Mouse (Mus musculus) gastrocnemius, adult 18-20 months (tissue): ENCODE results near the gene Gm20388. TPM values are rescaled to one million over a fixed set of nuclear protein-coding genes. Genes with fewer than 3 reads are reported as not detected.

Experiments
- DNase-seq: peaks from one replicate; pipeline ENCODE4 v3.0.0; 2021; ENCODE audit warnings: low spot score
- total RNA-seq, 2 experiments: library from RNA; stranded (reverse); gene quantifications; 2 replicates each; pipeline ENCODE4 v1.2.3; 2021

Gm20388 gene
- total RNA-seq, 2 experiments from 2014 or later: 10.5 to 12.3 TPM

DNA sequence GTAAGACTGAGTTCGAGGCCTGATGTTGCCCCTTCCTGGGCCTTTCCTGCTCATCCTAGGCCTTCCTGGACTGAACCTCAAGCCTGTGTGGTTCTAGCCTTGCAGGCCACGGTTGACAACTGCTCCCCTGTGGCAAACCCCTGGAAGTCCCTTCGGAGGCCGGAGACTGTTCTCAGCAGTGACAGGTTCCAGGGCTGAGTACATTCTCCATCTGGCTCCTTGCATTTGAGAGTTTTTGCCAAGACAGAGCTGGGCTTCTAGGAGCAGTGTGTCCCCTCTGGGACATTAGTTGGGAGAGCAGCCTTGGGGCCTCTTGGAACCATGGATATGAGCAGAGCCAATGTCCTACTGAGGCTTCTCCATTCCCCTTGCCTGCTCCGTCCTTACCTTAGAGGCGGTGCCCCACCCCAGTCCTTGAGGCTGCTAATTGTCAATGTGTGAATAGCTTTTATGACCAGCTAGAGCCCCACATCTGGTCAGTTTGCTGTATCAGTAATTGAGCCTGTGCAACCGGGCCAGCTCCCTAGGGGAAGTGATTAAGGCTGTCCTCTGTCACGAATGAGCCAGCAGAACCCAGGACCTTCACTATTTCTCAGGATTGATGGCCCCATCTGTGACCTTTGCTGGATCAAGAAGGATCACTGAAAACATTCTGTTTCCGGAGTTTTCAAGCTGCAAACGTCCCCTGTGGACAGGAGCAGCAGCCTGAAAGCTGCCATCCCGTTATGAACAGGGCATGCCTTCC is 607.2 kb downstream of the Gm20388 start:
- DNase-seq: no peak

DNA sequence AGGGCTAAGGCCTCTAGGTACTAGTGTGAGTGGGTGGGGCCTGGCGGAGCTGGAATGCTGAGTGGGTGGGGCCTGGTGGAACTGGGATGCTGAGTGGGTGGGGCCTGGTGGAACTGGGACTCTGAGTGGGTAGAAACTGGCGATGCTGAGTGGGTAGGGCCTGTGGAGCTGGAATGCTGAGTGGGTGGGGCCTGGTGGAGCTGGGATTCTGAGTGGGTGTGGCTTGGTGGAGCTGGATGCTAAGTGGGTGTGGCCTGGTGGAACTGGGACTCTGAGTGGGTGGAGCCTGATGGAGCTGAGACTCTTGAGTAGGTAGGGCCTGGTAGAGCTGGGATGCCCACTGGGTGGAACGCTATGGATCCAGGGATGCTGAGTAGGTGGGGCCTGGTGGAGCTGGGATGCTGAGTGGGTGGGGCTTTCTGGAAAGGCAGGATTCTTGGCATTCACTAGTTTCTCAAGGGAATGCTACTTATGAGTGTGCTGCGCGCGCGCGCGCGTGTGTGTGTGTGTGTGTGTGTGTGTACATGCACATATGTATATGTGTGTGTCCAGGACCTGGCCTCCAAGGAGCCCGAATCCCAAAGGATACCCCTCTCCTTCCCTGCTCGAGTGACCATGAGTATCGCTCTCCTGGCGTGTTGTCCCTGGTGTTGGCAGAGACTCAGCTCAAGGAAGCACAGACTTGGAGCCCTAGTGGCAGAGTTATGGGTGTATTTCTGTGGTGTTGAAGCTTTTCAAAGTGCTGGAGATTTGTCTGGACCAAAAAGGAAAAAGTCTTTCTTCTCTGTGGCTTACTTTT is 608.3 kb downstream of the Gm20388 start:
- peak; percentile 67 for DNase-seq

DNA sequence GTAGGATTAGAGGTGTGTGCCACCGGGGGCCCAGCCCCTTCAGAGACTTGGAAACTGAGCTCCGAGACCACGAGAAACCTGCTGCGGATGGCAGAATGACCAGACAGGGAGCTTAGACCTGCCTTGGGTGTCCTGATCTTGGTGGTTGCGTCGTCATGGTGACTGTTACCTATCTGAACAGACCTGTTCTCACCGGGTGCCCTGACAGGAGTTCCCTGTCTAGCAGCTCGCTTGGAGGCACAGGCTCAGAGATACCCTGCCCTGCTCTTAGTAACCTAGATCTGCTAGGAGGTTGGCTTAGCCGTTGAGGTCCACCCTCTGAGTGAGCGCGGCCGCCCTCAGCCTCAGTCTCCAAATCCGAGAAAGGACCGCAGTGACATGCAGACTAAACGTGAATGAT is 609.6 kb downstream of the Gm20388 start:
- DNase-seq: no peak

DNA sequence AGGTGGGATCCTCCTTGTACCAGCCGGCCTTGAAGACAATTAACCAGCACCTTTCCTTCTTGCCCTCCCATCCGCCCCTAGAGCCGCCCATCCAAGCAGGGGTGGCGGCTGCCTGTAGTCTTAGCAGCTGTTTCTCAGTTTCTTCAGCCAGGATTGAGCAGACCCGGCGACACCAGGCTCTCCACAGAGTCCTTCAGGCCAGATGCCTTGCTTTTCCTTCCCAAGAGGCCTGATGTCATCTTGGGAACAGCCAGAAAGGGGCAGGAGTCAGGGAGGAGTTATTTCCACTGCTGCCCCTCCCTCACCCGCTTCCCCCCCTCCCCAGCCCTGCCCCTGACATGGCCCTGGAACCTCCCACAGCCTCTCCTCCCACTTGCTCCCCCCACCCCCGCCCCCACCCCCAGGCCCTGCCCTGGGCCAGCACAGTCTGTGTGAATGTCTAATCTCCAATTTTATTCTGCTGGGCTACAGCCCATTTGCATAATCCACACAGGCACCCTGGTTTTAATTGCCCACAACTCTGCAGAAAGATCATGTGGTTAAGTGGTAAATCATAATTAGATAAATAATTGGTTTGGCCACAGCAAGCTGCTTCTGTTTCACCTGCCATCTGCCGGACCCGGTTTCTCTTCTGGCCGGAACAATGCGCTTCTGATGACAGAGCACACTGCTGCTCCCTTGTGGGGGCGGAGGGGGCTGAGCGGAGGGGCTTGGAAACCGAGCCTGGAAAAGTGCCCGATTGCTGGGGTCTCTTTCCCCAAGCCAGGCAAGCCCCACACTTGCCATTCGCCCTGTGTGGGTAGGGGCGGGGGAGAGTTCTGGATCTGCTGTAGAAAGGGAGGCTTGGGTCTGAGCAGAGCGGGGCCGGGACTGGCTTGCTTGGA is 610.3 kb downstream of the Gm20388 start:
- peak; percentile 63 for DNase-seq

DNA sequence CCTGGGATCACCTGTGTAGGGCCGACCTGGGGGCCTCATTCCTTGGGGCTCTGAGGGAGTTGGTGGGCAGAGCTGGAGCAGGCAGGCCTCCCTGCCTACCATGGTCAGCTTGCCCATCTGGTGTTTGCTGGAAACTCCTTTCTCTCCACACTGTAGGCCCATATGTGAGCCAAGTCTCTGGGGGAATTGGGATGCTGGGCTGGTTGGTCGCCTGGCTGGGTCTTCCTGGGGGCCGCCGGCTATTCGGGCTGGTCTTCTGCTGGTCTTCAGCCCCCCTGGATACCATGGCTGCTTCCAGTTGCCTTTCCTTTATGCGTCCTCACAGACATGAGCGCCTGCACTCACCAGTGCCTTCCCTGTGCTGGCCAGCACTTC is 610.9 kb downstream of the Gm20388 start:
- no peak for DNase-seq

DNA sequence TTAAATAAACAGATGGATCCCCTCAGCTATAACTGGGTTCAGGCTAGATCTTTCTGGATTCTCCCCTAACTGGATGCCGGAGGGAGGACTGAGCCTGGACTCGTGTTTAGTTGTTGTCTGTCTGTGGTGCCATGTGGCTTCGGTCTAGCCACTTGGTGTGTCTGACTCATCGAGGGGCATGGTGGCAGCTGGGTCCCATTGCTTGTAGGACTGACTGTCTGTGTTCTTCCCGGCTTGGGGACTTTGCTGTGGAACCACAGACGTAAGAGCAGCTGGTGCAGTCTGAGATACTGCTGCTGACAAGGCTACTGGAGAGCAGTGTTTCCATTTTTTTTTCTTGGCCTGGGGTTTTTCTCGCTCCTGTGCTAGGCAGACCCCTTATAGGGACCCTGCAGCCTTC is 613.0 kb downstream of the Gm20388 start:
- no peak for DNase-seq

DNA sequence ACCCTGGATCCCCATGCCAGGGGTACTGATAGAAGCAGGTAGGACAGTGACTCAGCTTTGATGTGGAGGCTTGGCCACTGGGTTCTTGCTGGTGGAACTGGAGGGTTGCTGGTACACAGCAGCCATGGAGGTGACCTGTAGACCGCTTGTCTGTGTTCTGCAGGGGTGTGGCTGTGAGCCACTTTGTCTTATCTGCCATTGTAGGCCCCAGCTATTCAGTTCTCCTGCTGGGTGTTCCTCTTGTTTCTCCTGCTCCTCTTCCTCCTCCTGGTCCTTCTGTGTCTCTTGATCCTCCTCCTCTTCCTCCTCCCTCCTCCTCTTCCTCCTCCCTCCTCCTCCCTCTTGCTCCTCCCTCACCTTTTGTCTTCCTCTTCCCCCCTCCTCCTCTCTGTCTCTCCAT is 614.5 kb downstream of the Gm20388 start:
- no peak for DNase-seq

DNA sequence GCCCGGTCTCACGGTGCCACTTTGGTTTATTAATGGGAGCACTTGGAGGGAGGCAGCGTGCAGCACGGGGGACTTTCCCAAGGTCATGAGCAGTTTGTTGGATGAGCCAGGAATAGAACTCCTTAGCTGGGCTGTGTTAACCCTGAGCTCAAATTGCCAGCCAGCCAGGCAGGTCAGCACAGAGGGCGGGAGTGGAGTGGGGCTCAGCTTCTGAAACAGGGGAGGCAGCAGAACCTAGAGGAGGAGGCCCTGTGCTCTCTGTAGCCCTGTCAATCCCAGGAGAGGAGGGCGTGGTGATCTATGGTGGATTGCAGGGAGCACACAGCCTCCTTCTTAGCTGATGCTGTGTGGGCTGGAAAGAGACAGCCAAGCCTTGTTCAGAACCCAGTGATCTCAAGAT is 615.2 kb downstream of the Gm20388 start:
- peak; percentile 71 for DNase-seq

DNA sequence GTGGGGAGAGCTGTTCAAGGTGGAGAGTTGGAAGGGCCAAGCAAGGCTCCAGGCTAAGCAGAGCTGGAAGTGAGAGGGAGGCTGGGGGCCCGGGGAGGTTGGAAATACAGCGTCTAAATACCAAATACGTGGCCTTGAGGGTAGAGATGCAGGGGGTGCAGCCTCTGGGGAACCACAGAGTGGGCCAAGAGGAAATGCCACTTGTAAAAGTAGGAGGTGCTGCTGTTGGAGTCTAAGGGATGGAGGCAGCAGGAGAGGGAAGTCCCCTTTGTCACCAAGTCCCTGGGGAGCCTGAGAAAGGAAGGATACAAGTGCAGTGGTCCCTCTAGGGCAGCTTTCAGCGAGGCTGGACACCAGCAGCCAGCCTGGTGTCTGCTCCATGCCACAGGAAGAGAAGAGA is 615.9 kb downstream of the Gm20388 start:
- no peak for DNase-seq

DNA sequence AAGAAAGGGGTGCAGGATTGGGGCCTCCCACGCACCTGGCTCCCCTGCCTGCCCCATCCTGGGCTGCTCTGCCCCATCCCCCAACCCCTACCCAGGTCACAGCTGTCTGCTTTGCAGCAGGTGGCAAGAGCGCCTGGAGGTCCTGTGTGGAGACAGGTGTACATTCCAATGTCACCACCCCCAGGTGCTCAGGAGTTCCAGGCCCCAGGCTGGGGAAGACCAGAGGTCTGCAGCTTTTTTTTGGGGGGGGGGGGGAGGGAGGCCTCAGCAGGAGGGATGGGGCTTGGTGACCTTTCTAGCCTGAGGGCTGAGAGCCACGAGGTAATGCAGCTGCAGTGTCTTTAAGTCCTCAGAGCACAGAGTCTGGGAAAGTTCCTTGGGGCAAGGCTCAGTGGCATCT is 617.7 kb downstream of the Gm20388 start:
- DNase-seq: no peak

DNA sequence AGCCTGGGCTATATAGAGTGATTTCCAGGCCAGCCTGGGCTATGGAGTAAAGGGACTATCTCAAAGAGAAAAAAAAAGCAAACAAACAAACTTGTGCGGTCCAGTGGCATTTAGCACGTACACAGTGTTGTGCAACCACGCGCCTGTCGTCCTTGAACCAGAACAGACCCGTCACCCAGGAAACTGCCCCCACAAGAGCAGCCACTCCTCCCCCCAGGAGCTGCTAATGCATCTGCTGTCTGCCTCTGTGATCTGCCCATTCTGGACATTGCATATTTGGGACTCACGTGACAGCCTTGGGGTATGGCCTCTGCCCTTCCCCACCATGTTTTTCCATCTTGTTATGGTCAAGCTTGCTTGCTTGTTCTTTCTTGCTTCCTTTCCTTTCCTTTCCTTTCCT is 618.6 kb downstream of the Gm20388 start:
- no peak for DNase-seq

DNA sequence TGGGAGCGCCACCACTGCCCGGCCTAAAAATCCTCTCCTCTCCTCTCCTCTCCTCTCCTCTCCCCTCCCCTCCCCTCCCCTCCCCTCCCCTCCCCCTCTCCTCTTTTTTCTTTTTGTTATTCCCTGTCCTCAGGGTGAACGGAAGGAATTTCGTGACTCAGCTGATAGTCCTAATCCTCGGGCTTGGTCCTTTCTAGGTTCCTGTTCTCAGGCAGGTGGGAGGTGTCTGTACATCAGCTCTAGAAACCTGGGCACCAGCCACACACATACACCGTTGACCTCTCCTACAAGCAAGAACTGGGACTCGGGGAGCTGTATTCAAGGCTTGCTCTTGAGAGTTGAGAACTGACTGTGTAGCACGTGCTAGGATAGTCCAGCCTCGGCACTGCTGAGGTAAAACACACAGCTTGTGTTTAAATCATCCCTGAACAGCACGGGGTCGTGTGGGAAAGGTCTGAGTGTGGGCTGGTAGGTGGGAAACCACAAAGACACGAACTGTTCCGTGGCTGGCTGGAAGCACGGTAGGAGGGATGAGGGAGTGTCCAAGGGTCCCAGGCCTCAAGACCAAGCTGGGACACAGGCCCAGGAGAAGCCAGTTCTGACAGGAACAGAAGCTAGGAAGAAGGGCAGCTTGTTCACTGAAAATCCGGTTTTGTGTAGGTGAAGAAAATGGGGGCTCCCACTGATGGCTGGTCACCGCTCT is 620.5 kb downstream of the Gm20388 start:
- no peak for DNase-seq

DNA sequence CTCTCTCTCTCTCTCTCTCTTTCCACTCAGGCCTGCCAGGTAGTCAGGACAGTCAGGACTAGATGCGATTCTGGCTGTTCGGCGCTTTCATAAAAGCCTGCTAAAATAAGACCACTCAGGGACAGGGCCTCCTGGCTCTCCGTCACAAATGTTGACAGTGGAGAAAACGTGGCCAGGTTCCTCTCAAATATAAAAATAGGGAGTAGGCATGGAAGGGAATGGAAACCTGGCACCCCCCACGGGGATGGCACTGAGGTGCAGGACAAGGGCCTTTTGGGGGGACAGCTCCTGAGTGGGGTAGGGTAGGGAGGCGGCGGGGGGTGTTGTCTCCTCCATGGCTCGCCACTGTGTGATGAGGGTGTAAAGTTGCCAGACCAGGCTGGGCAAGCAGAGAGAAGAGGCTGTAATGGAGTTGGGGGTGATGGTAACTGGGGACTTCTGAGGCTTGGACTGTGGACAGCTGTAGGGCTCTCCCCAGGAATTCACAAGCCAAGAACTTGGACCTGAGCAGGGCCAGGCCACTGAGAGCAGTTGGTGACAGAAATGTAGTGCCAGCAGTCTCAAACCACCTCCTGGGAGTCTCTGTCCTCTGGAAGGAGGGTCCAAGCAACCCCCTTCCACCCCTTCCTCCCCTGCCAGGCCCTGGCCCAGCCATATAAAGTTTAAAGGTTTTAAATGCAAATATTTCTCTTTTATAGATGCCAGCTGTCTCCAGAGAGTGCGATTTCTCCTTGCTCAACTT is 621.3 kb downstream of the Gm20388 start:
- DNase-seq: peak; percentile 47

DNA sequence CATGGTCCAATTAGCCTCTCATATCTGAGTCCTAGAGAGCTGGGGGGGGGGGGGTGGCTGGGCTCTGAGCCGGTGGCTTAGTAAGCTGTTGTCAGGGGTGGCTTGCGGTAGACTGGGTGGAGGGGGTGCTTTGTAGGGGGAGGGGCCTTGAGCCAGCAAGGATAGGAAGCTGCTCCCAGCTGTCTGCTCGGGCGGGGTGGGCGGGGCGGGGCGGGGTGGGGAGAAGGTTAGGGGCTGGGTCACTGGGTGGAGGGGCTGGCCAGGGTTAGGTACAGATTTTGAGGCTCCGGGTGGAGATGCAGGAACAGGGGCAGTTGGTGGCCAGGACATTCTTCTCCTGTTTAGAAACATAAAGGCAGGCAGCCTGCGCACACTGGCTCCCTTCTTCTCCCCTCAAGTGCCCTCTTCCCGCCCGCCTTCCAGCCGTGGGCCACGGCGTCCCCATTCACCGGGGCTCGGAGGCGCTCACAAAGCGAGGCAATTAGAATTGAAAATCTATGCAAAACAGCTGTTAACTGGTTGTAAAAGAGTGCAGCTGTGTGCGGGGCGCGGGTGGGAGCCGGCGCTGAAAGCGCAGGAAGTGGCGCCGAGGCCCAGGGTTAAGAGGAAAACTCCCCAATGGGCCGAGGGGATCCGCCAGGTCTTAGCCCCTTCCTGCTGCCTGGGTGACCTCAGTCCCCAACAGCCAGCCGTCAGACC is 622.0 kb downstream of the Gm20388 start:
- no peak for DNase-seq

DNA sequence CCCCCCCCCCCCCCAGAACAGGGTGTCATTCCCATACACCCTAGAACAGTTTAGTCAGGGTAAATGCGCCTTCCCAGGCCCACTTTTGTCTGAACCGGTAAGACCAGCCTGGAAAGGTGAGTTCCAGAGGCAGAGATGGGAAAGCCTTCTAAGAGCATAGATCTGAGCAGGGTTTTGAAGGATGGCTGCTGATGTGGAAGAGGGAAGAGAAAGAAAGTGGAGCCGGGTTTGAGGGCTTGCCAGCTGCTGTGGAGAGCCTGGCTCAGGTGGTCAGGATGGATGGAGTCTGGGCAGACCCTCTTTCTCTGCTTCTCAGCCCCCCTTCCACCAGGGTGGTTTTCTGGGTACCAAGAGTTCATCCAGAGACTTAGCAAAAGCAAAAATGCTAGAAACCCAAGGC is 622.7 kb downstream of the Gm20388 start:
- DNase-seq: no peak

DNA sequence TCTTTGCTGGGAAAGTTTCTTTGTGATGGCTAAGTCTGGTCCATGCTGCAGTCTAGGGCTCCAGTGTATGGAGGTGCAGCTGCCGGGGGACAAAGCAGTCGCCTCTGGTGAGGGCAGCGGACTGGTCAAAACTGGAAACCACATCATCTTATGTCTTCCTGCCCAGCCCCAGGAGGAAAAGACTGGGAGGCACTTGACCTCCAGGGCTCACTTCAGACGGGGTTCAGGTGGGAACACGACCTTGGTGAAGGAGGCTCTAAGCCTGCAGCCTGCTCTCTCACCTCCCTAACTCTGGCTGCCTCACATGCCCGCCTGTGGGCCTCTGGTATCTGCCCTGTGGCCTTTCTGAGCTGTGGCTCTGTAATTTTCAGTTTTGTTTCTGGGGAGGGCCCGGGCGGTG is 623.4 kb downstream of the Gm20388 start:
- no peak for DNase-seq

DNA sequence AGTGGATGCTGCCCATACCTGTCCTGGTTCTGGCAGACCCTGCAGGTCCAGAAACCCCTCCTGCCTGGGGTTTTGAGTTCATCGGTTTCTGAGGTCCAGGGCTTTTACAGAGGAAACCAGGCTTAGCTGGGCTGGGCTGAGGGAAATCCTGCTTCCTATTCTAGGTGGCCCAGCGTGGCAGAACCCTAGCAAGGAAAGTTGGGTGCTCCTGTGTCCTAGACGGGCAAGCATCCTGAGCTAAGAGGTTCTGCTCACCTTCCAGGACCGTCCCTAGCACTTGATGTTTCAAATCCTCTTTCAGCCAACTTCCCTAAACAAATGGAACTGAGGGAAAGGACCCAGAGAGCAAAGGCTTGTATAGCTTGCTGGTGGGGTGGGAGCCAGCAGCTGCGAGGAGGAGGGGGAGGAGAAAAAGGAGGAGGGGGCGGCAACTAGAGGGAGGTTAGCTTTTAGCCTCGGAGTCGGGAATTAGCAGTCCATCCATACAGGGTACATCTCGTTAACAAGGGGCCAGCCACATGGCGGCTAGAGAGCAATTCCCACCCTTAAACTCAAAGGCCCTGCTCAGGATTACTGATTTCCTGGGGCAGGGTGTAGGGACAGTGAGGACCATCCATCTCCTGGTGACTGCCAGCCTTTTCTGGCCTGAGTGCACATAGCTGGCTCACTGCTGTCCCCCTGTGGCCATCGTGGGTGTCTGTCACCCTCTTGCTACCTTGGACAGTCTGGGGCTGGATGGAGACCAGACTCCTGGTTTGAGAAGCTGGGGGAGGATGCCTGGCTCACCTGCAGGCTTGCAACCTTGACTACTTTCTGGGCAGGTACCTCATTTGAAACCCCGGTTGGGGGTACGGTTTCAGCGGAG is 624.1 kb downstream of the Gm20388 start:
- peak; percentile 88 for DNase-seq

DNA sequence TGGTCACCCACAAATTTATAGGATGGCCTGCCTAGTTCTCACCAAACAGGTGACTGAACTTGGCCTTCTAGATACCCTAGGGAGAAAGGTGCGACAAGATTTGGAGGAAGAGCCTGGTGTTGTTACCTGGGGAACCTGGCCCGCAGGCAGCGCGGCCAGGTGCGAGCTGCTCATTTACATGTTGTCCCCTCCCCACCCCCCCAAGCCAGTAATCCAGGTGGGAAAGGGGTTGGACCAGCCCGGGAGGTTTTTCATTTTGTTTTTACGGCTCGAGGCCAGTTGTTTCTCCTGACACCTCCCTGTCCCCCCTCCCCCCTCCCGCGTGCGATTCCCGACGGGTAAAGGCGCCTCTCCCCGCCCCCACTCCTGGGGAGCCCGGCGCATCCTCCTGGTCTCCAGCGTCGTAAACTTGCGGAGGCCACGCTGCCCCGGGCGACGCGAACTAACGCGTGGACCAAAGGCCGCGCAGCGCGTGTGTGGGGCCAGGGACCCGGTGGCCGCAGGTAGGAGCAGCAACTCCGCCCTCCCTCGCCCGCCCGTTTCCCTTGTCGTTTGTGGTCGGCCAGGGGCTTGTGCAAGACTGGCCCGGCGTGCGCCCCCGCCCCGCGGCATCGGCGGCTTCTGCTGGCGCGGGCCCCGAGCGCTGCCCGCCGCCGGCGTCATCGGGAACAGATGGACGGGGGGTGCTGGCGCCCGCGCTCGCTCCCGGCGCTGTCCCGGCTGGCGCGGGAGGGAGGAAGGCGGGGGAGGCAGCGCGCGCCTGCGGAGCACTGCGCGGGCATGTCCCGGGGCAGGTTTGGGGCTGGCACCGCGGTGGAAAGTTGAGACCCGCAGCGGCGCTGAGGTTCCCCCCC is 625.0 kb downstream of the Gm20388 start:
- peak; percentile 61 for DNase-seq
